Mouse (Mus musculus): ENCODE data around the gene Atg9b. TPM values are rescaled to one million over a fixed set of nuclear protein-coding genes. Genes with fewer than 3 reads are reported as not detected.
"Not testable (repeated sequence)": the region's sequence is repeated elsewhere in the genome, so short reads cannot be mapped to it uniquely, and the experiment has no call there.

The Atg9b gene
- polyA plus RNA-seq, 1 experiment from 2014 or later = 2.3 TPM

DNA sequence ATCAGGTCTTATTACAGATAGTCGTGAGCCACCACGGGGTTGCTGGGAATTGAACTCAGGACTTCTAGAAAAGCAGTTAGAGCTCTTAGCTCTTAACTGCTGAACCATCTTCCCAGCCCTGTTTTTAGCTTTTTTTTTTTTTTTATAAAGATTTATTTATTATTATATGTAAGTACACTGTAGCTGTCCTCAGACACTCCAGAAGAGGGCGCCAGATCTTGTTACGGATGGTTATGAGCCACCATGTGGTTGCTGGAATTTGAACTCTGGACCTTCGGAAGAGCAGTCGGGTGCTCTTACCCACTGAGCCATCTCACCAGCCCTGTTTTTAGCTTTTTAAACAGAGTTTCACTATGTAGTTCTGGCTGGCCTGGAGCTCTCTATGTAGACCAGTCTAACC, 4.3 kb upstream of the Atg9b start:
- not testable (repeated sequence) for H3K4me3 ChIP-seq (ENCODE audit: low read length); H3K4me2 ChIP-seq (ENCODE audit: low read depth, low read length); H3K9ac ChIP-seq (ENCODE audit: low read length); H3K36me3 ChIP-seq (ENCODE audit: control insufficient read depth, insufficient read depth); H3K27ac ChIP-seq (ENCODE audit: low read length); H3K9me3 ChIP-seq (replicated peaks; ENCODE audit: control insufficient read depth, low read length); H3K27me3 ChIP-seq (ENCODE audit: control insufficient read depth, insufficient read depth, low read length); ATAC-seq (replicated peaks; ENCODE audit: extremely low read depth, insufficient read depth, low FRiP score)
- H3K4me1 ChIP-seq (ENCODE audit: control insufficient read depth, insufficient read depth, low read length) = peaks cover 12% of the 10 kb centered on the region
- WGBS = 91% methylated on average over 6 of the region's 6 CpGs

DNA sequence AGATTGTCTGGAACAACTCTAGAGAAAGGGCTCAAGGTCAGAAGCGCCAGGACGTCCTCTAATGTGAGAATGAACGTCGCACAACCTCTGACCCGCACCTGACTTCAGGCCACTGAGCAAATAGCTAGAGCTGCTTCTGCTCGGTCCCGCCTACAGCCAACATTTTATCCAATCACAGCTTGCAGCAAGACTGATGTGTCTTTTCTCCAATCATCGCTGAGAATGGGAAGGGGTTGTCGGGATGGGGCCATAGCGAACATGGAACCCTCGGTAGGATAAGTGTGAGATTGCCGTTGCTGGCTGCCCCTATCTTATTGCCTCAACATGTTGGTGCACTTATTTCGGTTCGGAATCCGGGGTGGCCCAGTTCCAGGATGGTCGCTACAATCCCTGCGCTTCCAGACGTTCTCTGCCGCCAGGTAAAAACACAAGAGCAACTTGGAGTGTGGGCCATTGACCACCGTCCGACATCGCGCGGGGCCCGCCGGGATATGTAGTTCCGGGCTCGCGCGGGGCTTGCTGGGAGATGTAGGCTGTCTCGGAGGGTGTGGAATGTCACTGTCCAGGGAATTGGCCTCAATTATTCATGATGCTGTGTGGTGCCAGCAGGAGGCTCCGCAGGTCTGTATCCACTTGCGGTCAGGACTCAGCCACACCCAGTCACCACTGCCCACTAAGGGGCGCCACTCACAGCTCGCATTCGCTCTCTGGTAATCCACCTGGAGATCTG, 2.4 kb upstream of the Atg9b start:
- Histone ChIP-seq H3K27ac (ENCODE audit: low read length) (peak overlapping the region; percentile 75), H3K9ac (ENCODE audit: low read length) (peak overlapping the region; percentile 55), H3K4me3 (ENCODE audit: low read length) (peak overlapping the region; percentile 52), H3K36me3 (ENCODE audit: control insufficient read depth, insufficient read depth) (peaks cover 3% of the 10 kb centered on the region; the same call in 1 of the 2 replicates), H3K9me3 (replicated peaks; ENCODE audit: control insufficient read depth, low read length) (no peaks in the 10 kb centered on the region), H3K27me3 (ENCODE audit: control insufficient read depth, insufficient read depth, low read length) (no peaks in the 10 kb centered on the region), H3K4me1 (ENCODE audit: control insufficient read depth, insufficient read depth, low read length) (peaks cover 17% of the 10 kb centered on the region), H3K4me2 (ENCODE audit: low read depth, low read length) (peak overlapping the region; percentile 64)
- ATAC-seq (replicated peaks; ENCODE audit: extremely low read depth, insufficient read depth, low FRiP score) = peak; percentile 96
- WGBS = 1% methylated on average over 36 of the region's 36 CpGs

DNA sequence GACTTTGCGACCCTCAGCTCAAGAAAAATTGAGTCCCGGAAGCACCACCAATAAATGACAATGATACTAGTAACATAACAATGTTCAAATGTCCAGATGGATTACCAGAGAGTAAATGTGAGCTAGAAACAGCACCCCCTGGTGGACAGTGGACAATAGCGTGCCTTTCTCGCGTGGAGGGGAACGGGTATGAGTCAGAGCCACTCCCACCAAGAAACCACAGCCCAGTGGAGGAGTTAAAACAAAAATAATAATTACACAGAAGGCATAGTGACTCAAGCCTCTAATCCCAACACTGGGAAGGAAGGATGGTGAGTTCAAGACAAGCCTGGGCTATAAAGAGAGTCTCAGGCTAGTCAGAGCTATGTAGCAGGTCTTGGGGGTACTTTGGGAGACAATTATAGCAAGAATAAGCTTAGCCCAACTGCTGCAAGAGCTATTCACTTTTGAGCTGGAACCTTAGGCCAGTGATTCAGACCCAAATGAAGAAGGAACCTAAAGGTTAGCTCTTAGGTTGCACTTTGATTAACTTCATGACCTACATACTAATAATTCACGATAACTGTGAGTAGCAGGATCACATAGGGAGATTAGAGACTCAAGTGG, 1.6 kb upstream of the Atg9b start, which contains the start of gene Abcb8:
Abcb8 (plus strand) TSS at position 272 of the 606 bp plus-strand sequence.
- H3K27ac ChIP-seq (ENCODE audit: low read length) = peak within 1 kb of the TSS; percentile 75
- peak within 1 kb of the TSS; percentile 55 for H3K9ac ChIP-seq (ENCODE audit: low read length)
- no peak for ATAC-seq (replicated peaks; ENCODE audit: extremely low read depth, insufficient read depth, low FRiP score)
- peak within 1 kb of the TSS; percentile 52 for H3K4me3 ChIP-seq (ENCODE audit: low read length)
- H3K36me3 ChIP-seq (ENCODE audit: control insufficient read depth, insufficient read depth) = peaks cover 3% of the 10 kb centered on the region; the same call in 1 of the 2 replicates
- peak within 1 kb of the TSS; percentile 64 for H3K4me2 ChIP-seq (ENCODE audit: low read depth, low read length)
- peaks cover 22% of the 10 kb centered on the region for H3K4me1 ChIP-seq (ENCODE audit: control insufficient read depth, insufficient read depth, low read length)
- 24% methylated on average over 7 of the region's 7 CpGs for WGBS
- no peaks in the 10 kb centered on the region for H3K27me3 ChIP-seq (ENCODE audit: control insufficient read depth, insufficient read depth, low read length)
- H3K9me3 ChIP-seq (replicated peaks; ENCODE audit: control insufficient read depth, low read length) = no peaks in the 10 kb centered on the region

DNA sequence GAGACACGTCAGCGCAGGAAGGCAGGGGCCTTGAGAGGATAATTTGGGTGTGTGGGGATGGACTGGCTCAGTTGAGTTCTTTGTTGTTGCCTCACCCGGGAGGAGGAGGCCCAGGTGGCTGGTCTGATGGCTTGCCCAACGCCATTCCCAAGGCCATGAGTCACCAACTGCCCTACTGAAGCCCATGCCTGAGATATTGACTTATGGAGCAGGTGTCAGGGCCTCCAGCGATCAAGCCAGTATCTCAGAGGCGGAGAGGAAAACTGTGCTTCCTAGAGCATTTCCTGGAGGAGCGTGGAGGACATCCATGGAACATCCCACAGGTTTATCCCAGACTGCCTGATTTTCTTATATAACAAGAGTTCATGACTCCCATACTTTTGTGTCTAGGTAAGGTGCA, 781 bp upstream of the Atg9b start:
- Histone ChIP-seq H3K36me3 (ENCODE audit: control insufficient read depth, insufficient read depth) (peaks cover 3% of the 10 kb centered on the region; the same call in 1 of the 2 replicates), H3K27me3 (ENCODE audit: control insufficient read depth, insufficient read depth, low read length) (no peaks in the 10 kb centered on the region), H3K4me2 (ENCODE audit: low read depth, low read length) (no peak overlapping the region), H3K9ac (ENCODE audit: low read length) (no peak overlapping the region), H3K27ac (ENCODE audit: low read length) (peak overlapping the region; percentile 16; the same call in 1 of the 2 replicates), H3K4me3 (ENCODE audit: low read length) (no peak overlapping the region), H3K4me1 (ENCODE audit: control insufficient read depth, insufficient read depth, low read length) (peaks cover 26% of the 10 kb centered on the region), H3K9me3 (replicated peaks; ENCODE audit: control insufficient read depth, low read length) (no peaks in the 10 kb centered on the region)
- no peak for ATAC-seq (replicated peaks; ENCODE audit: extremely low read depth, insufficient read depth, low FRiP score)
- 66% methylated on average over 7 of the region's 7 CpGs for WGBS

DNA sequence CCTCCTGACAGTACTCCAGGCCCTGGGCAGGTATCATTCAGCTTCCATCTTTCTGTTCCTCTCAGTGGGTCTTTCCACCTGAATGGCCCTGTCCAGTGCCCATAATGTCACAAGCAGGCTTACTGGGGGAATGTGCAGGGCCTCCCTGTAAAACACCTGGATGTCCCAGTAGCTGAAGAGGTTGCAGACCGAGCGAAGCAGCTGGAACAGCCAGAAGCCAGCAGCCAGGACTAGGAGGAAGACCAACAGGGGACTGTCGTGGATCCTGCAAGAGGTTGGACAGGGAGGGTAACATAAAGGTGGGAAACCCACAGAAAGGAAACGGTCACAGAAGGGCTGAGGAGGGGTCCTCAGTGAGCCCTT, 2.3 kb downstream of the Atg9b start:
- Histone ChIP-seq H3K4me2 (ENCODE audit: low read depth, low read length) (0 out of 2 replicates have a peak overlapping the region, but pooled peaks have one; percentile 7), H3K4me3 (ENCODE audit: low read length) (no peak overlapping the region), H3K4me1 (ENCODE audit: control insufficient read depth, insufficient read depth, low read length) (peaks cover 31% of the 10 kb centered on the region), H3K9me3 (replicated peaks; ENCODE audit: control insufficient read depth, low read length) (no peaks in the 10 kb centered on the region), H3K27ac (ENCODE audit: low read length) (peak overlapping the region; percentile 25; the same call in 1 of the 2 replicates), H3K27me3 (ENCODE audit: control insufficient read depth, insufficient read depth, low read length) (peaks cover 3% of the 10 kb centered on the region; the same call in 1 of the 2 replicates), H3K9ac (ENCODE audit: low read length) (peak overlapping the region; percentile 14; the same call in 1 of the 2 replicates), H3K36me3 (ENCODE audit: control insufficient read depth, insufficient read depth) (no peaks in the 10 kb centered on the region)
- ATAC-seq (replicated peaks; ENCODE audit: extremely low read depth, insufficient read depth, low FRiP score) = no peak
- 82% methylated on average over 4 of the region's 4 CpGs for WGBS

DNA sequence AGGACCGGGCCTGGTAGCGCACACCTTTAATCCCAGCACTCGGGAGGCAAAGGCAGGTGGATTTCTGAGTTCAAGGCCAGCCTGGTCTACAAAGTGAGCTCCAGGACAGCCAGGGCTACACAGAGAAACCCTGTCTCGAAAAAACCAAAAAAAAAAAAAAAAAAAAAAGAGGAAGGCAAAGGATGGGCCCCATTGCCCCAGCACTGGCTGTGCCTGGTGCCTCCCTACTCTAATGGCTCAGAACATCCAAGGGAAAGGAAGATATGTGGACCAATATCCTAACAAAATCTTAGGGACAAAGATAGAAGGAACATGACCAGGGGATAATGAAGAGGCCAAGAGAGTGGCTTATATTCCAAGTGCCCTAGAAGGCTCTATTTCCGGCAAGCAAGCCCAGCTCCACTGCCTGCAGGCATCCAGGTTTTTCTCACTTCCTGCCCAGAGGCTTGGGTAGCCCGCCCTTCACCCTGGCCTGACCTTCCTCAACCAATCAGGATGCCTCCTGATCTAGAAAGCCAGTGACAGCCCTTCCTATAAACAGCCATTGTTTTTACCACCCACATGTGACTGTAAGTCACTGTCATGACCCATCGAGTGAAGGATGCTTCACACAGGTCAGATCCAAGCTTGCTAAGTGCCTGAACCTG, 2.8 kb downstream of the Atg9b start:
- Histone ChIP-seq H3K36me3 (ENCODE audit: control insufficient read depth, insufficient read depth) (no peaks in the 10 kb centered on the region), H3K4me1 (ENCODE audit: control insufficient read depth, insufficient read depth, low read length) (peaks cover 33% of the 10 kb centered on the region), H3K27me3 (ENCODE audit: control insufficient read depth, insufficient read depth, low read length) (peaks cover 3% of the 10 kb centered on the region; the same call in 1 of the 2 replicates), H3K9me3 (replicated peaks; ENCODE audit: control insufficient read depth, low read length) (no peaks in the 10 kb centered on the region), H3K27ac (ENCODE audit: low read length) (peak overlapping the region; percentile 25; the same call in 1 of the 2 replicates), H3K9ac (ENCODE audit: low read length) (peak overlapping the region; percentile 14; the same call in 1 of the 2 replicates), H3K4me3 (ENCODE audit: low read length) (no peak overlapping the region), H3K4me2 (ENCODE audit: low read depth, low read length) (no peak overlapping the region)
- WGBS = 62% methylated on average over 6 of the region's 7 CpGs
- ATAC-seq (replicated peaks; ENCODE audit: extremely low read depth, insufficient read depth, low FRiP score) = no peak

DNA sequence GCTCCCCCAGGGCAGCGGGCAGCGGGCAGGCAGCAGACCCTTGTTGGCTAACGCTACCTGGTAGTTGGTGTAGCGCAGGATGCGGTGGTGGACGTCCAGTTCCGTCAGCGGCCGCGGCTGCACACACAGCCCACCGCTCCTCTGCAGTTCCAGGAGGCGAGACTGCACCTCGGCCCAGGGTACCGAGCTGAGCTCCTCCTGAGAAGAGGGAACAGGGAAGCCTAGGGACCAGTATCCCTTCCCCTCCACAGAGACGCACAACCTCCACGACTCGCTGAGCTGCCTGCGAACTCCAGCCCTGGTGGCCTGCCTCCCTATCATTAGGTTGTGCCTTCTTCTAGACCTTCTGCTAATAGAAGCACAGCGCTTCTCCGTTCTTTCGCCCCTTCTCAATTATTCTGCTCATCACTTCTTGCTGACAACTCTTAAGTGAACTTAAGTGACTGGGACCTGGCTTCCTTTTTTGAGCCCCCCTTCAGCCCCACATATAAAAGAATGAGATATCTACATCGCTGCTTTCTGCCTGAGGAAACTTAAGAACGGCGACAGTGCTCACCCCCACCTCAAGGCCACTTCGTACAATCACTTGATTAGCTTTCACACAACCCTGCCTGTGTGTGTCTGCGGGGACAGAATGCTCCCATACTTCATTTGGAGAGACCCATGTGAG, 3.6 kb downstream of the Atg9b start:
- no peak for ATAC-seq (replicated peaks; ENCODE audit: extremely low read depth, insufficient read depth, low FRiP score)
- Histone ChIP-seq H3K4me2 (ENCODE audit: low read depth, low read length) (peak overlapping the region; percentile 91), H3K4me1 (ENCODE audit: control insufficient read depth, insufficient read depth, low read length) (peaks cover 36% of the 10 kb centered on the region), H3K9ac (ENCODE audit: low read length) (peak overlapping the region; percentile 74), H3K36me3 (ENCODE audit: control insufficient read depth, insufficient read depth) (no peaks in the 10 kb centered on the region), H3K27me3 (ENCODE audit: control insufficient read depth, insufficient read depth, low read length) (peaks cover 3% of the 10 kb centered on the region; the same call in 1 of the 2 replicates), H3K27ac (ENCODE audit: low read length) (peak overlapping the region; percentile 43), H3K4me3 (ENCODE audit: low read length) (peak overlapping the region; percentile 54), H3K9me3 (replicated peaks; ENCODE audit: control insufficient read depth, low read length) (no peaks in the 10 kb centered on the region)
- WGBS = 30% methylated on average over 26 of the region's 26 CpGs

DNA sequence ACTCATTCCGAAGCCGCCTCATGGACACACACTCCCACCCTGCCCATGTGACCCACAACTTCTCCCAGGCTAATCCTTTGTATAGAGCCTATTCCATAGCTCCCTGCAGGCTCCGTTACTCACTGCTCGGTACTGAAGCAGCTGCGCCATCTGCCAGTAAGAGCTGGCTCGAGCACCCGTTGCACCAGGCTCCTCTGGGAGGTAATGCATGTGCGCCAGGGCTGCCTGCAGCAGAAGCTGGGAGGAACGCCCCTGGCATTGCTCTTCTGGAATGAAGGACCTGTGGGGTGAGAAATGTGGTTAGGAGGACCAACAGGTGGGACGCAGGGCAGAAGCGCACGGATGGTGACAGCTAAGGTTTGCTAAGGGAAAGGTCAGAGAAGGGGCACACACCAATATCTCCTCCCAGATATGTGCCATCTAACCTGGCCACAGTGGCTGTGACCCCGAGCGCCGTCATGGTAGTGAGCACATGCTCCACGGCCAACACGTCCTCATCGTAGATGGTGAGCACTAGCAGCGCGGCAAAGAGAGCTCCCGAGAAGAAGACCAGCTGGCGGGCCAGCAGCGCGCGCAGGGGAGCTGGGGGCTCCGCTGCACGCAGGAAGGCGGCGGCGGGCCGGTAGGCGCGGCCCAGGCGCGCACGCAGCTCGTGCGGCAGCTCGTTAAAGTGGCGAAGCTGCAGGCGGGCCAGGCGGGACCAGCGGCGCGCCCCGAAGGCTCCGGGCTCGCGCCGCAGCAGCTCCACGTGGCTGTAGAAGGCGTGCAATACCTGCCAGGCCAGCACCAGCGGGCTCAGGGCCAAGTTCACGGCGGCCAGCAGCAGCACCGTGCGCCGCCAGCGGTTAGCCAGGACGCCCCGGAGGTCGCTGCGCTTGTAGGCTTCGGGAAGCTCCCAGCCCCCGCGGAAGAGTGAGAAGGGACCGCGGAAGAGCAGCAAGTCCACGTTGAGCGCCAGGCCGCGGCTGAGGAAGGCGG, 4.4 kb downstream of the Atg9b start:
- H3K4me2 ChIP-seq (ENCODE audit: low read depth, low read length) = peak overlapping the region; percentile 91
- H3K36me3 ChIP-seq (ENCODE audit: control insufficient read depth, insufficient read depth) = no peaks in the 10 kb centered on the region
- H3K9me3 ChIP-seq (replicated peaks; ENCODE audit: control insufficient read depth, low read length) = no peaks in the 10 kb centered on the region
- WGBS = under 1% methylated on average over 73 of the region's 73 CpGs
- peak overlapping the region; percentile 74 for H3K9ac ChIP-seq (ENCODE audit: low read length)
- peak overlapping the region; percentile 54 for H3K4me3 ChIP-seq (ENCODE audit: low read length)
- ATAC-seq (replicated peaks; ENCODE audit: extremely low read depth, insufficient read depth, low FRiP score) = peak; percentile 38
- H3K27me3 ChIP-seq (ENCODE audit: control insufficient read depth, insufficient read depth, low read length) = peaks cover 3% of the 10 kb centered on the region; the same call in 1 of the 2 replicates
- H3K27ac ChIP-seq (ENCODE audit: low read length) = peak overlapping the region; percentile 43
- peaks cover 38% of the 10 kb centered on the region for H3K4me1 ChIP-seq (ENCODE audit: control insufficient read depth, insufficient read depth, low read length)
